Mouse (Mus musculus): ENCODE results near the gene Scml4. TPM values are rescaled to one million over a fixed set of nuclear protein-coding genes. Genes with fewer than 3 reads are reported as not detected.

The Scml4 gene
- total RNA-seq, 1 experiment, result 0.22 TPM

- no peak for TF ChIP-seq CHD2 (IDR thresholded peaks at IDR 0.05; ENCODE audit: low read depth, low read length)
- no peak for TF ChIP-seq HCFC1 (IDR thresholded peaks at IDR 0.05; ENCODE audit: borderline replicate concordance, insufficient read depth, low read length)
- TF ChIP-seq MAFK (IDR thresholded peaks at IDR 0.05; ENCODE audit: insufficient read depth, low read depth, low read length), result no peak
- TF ChIP-seq ZNF384 (IDR thresholded peaks at IDR 0.05; ENCODE audit: low read depth, low read length), result no peak
- TF ChIP-seq ZC3H11A (IDR thresholded peaks at IDR 0.05; ENCODE audit: borderline replicate concordance, low read depth, low read length), result no peak
- DNase-seq (ENCODE audit: low read depth, low spot score), result no peak
- Histone ChIP-seq H3K36me3 (ENCODE audit: control insufficient read depth, insufficient read depth, low read length, poor library complexity, severe bottlenecking) (no peaks in the 10 kb centered on the region), H3K4me1 (ENCODE audit: control insufficient read depth in 2 of 2, insufficient read depth in 2 of 2, low read length in 2 of 2, poor library complexity in 1 of 2) (no peaks in the 10 kb centered on the region), H3K27ac (ENCODE audit: insufficient read depth, low read depth, low read length, poor library complexity, severe bottlenecking) (no peak overlapping the region), H3K4me3 (ENCODE audit: insufficient read depth in 1 of 2, low read depth in 1 of 2, low read length in 2 of 2, poor library complexity in 1 of 2, severe bottlenecking in 1 of 2) (no peak overlapping the region), H3K9me3 (ENCODE audit: control insufficient read depth, insufficient read depth, low read depth, low read length) (no peaks in the 10 kb centered on the region), H3K9ac (ENCODE audit: insufficient read depth, low read depth, low read length, poor library complexity, severe bottlenecking) (no peak overlapping the region)
- in situ Hi-C loops (cut with MboI; ENCODE audit: low sequenced_read_pairs in 2 of 2, unreplicated experiment in 2 of 2), result no loop called here
Observed at GRCm38 (mm10) chr10:42879269-42879681, 19.1 kb downstream of the Scml4 start.

GRCm38 (mm10) chr10:42879682-42880081 is 19.5 kb downstream of the Scml4 start:
- TF ChIP-seq ZC3H11A (IDR thresholded peaks at IDR 0.05; ENCODE audit: borderline replicate concordance, low read depth, low read length) (no peak), HCFC1 (IDR thresholded peaks at IDR 0.05; ENCODE audit: borderline replicate concordance, insufficient read depth, low read length) (no peak), ZNF384 (IDR thresholded peaks at IDR 0.05; ENCODE audit: low read depth, low read length) (no peak), MAFK (IDR thresholded peaks at IDR 0.05; ENCODE audit: insufficient read depth, low read depth, low read length) (no peak), CHD2 (IDR thresholded peaks at IDR 0.05; ENCODE audit: low read depth, low read length) (no peak)
- DNase-seq (ENCODE audit: low read depth, low spot score), result no peak

DNA sequence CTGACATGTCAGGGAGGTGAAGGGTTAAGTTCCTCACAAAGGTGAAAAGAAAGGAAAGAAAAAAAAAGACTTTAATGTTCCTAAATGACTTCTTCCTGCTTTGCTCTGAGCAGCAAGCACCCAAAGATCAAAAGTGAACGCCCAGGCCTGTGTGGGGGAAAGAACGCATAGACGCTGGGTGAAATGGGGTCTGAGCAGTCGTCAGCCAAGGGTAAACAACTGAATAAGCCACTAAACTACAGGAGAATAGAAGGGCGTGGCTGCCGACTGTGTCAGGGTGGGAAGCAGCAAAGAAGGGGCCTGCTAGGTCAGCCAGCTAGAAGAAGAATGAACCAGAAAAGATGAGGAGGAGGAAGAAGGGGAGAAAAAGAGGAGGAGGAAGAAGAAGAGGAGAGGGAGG is 26.9 kb downstream of the Scml4 start:
- Histone ChIP-seq H3K4me1 (ENCODE audit: control insufficient read depth in 2 of 2, insufficient read depth in 2 of 2, low read length in 2 of 2, poor library complexity in 1 of 2) (no peaks in the 10 kb centered on the region), H3K27ac (ENCODE audit: insufficient read depth, low read depth, low read length, poor library complexity, severe bottlenecking) (no peak overlapping the region), H3K9me3 (ENCODE audit: control insufficient read depth, insufficient read depth, low read depth, low read length) (no peaks in the 10 kb centered on the region), H3K9ac (ENCODE audit: insufficient read depth, low read depth, low read length, poor library complexity, severe bottlenecking) (no peak overlapping the region), H3K36me3 (ENCODE audit: control insufficient read depth, insufficient read depth, low read length, poor library complexity, severe bottlenecking) (no peaks in the 10 kb centered on the region), H3K4me3 (ENCODE audit: insufficient read depth in 1 of 2, low read depth in 1 of 2, low read length in 2 of 2, poor library complexity in 1 of 2, severe bottlenecking in 1 of 2) (no peak overlapping the region)
- no peak for TF ChIP-seq MAFK (IDR thresholded peaks at IDR 0.05; ENCODE audit: insufficient read depth, low read depth, low read length)
- peak; percentile 7 for DNase-seq (ENCODE audit: low read depth, low spot score)
- in situ Hi-C loops (cut with MboI; ENCODE audit: low sequenced_read_pairs in 2 of 2, unreplicated experiment in 2 of 2), result no loop called here

More at GRCm38 (mm10) chr10:42879682-42880081, 19.5 kb downstream of the Scml4 start:
- Histone ChIP-seq H3K4me3 (ENCODE audit: insufficient read depth in 1 of 2, low read depth in 1 of 2, low read length in 2 of 2, poor library complexity in 1 of 2, severe bottlenecking in 1 of 2) (no peak overlapping the region), H3K9ac (ENCODE audit: insufficient read depth, low read depth, low read length, poor library complexity, severe bottlenecking) (no peak overlapping the region), H3K4me1 (ENCODE audit: control insufficient read depth in 2 of 2, insufficient read depth in 2 of 2, low read length in 2 of 2, poor library complexity in 1 of 2) (no peaks in the 10 kb centered on the region), H3K9me3 (ENCODE audit: control insufficient read depth, insufficient read depth, low read depth, low read length) (no peaks in the 10 kb centered on the region), H3K27ac (ENCODE audit: insufficient read depth, low read depth, low read length, poor library complexity, severe bottlenecking) (no peak overlapping the region), H3K36me3 (ENCODE audit: control insufficient read depth, insufficient read depth, low read length, poor library complexity, severe bottlenecking) (no peaks in the 10 kb centered on the region)
- in situ Hi-C loops (cut with MboI; ENCODE audit: low sequenced_read_pairs in 2 of 2, unreplicated experiment in 2 of 2), result no loop called here

GRCm38 (mm10) chr10:42888241-42888640 is 28.1 kb downstream of the Scml4 start:
- no peak overlapping the region for H3K4me3 ChIP-seq (ENCODE audit: insufficient read depth in 1 of 2, low read depth in 1 of 2, low read length in 2 of 2, poor library complexity in 1 of 2, severe bottlenecking in 1 of 2)
- no peak overlapping the region for H3K27ac ChIP-seq (ENCODE audit: insufficient read depth, low read depth, low read length, poor library complexity, severe bottlenecking)
- in situ Hi-C loops (cut with MboI; ENCODE audit: low sequenced_read_pairs in 2 of 2, unreplicated experiment in 2 of 2), result no loop called here
- no peak for DNase-seq (ENCODE audit: low read depth, low spot score)
- TF ChIP-seq MAFK (IDR thresholded peaks at IDR 0.05; ENCODE audit: insufficient read depth, low read depth, low read length) (no peak), ZC3H11A (IDR thresholded peaks at IDR 0.05; ENCODE audit: borderline replicate concordance, low read depth, low read length) (no peak), HCFC1 (IDR thresholded peaks at IDR 0.05; ENCODE audit: borderline replicate concordance, insufficient read depth, low read length) (no peak), ZNF384 (IDR thresholded peaks at IDR 0.05; ENCODE audit: low read depth, low read length) (no peak), CHD2 (IDR thresholded peaks at IDR 0.05; ENCODE audit: low read depth, low read length) (no peak)
- H3K9ac ChIP-seq (ENCODE audit: insufficient read depth, low read depth, low read length, poor library complexity, severe bottlenecking), result no peak overlapping the region
- no peaks in the 10 kb centered on the region for H3K9me3 ChIP-seq (ENCODE audit: control insufficient read depth, insufficient read depth, low read depth, low read length)
- no peaks in the 10 kb centered on the region for H3K4me1 ChIP-seq (ENCODE audit: control insufficient read depth in 2 of 2, insufficient read depth in 2 of 2, low read length in 2 of 2, poor library complexity in 1 of 2)
- H3K36me3 ChIP-seq (ENCODE audit: control insufficient read depth, insufficient read depth, low read length, poor library complexity, severe bottlenecking), result no peaks in the 10 kb centered on the region

- no peak overlapping the region for H3K9ac ChIP-seq (ENCODE audit: insufficient read depth, low read depth, low read length, poor library complexity, severe bottlenecking)
- in situ Hi-C loops (cut with MboI; ENCODE audit: low sequenced_read_pairs in 2 of 2, unreplicated experiment in 2 of 2), result no loop called here
- no peak for DNase-seq (ENCODE audit: low read depth, low spot score)
- H3K36me3 ChIP-seq (ENCODE audit: control insufficient read depth, insufficient read depth, low read length, poor library complexity, severe bottlenecking), result no peaks in the 10 kb centered on the region
- H3K4me1 ChIP-seq (ENCODE audit: control insufficient read depth in 2 of 2, insufficient read depth in 2 of 2, low read length in 2 of 2, poor library complexity in 1 of 2), result no peaks in the 10 kb centered on the region
- H3K4me3 ChIP-seq (ENCODE audit: insufficient read depth in 1 of 2, low read depth in 1 of 2, low read length in 2 of 2, poor library complexity in 1 of 2, severe bottlenecking in 1 of 2), result no peak overlapping the region
- H3K9me3 ChIP-seq (ENCODE audit: control insufficient read depth, insufficient read depth, low read depth, low read length), result no peaks in the 10 kb centered on the region
- TF ChIP-seq HCFC1 (IDR thresholded peaks at IDR 0.05; ENCODE audit: borderline replicate concordance, insufficient read depth, low read length) (no peak), MAFK (IDR thresholded peaks at IDR 0.05; ENCODE audit: insufficient read depth, low read depth, low read length) (no peak), ZNF384 (IDR thresholded peaks at IDR 0.05; ENCODE audit: low read depth, low read length) (no peak), CHD2 (IDR thresholded peaks at IDR 0.05; ENCODE audit: low read depth, low read length) (no peak), ZC3H11A (IDR thresholded peaks at IDR 0.05; ENCODE audit: borderline replicate concordance, low read depth, low read length) (no peak)
- H3K27ac ChIP-seq (ENCODE audit: insufficient read depth, low read depth, low read length, poor library complexity, severe bottlenecking), result no peak overlapping the region
Observed at GRCm38 (mm10) chr10:42890365-42890764, 30.2 kb downstream of the Scml4 start.
